Mouse (Mus musculus) duodenum, adult 2 months (tissue): ENCODE measurements around the gene Gm21677. TPM values are rescaled to one million over a fixed set of nuclear protein-coding genes. Genes with fewer than 3 reads are reported as not detected.

Experiments used
- polyA plus RNA-seq: library from polyadenylated mRNA; depleted of rRNA; stranded (reverse); fragments of >200 nt; gene quantifications from 2 replicates; pipeline ENCODE4 v1.2.3, GENCODE M21; 2012; ENCODE audit warnings: low replicate concordance; rRNA removed

The Gm21677 gene
- not detected in 2 replicates for polyA plus RNA-seq

GRCm38 (mm10) chrY:3306349-3306748, at the start of gene Gm21677:
Gene Gm21677 (minus strand): TSS chrY:3306449.

DNA sequence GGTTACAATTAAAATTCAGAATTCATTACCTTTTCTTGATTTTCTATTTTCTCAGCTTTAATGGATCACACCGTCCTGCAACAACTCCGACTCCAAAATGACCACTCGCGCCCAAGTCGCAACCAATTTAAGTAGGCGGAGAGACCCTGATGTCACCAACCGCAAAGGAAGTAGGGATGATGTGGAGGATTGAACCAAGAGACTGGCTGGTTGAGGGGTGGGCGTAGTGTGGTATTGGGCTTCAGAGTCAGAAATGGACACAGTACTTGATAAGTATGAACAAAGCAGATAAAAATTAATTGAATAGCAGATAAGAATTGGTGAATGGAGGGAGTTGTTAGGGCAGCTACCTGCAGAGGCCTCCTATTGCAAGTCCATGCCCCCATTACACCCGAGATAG, 39.0 kb upstream of the Gm21677 start, which contains the start of gene Gm21693:
Gene Gm21693 (minus strand): TSS at position 101 of the 400 bp plus-strand sequence.

Other genes with a start within 250 kb of the Gm21677 start
- gene Gm21693, start 38.9 kb upstream of the Gm21677 start, polyA plus RNA-seq, result not detected in 2 replicates
- gene Gm21704, start 103.7 kb upstream of the Gm21677 start, polyA plus RNA-seq, result not detected in 2 replicates
- not detected in 2 replicates for gene Gm21708, start 103.7 kb upstream of the Gm21677 start, polyA plus RNA-seq